Mouse (Mus musculus) hindbrain, embryonic 14.5 days (tissue): Measurements from ENCODE around the gene Ucn2. TPM values are rescaled to one million over a fixed set of nuclear protein-coding genes. Genes with fewer than 3 reads are reported as not detected.

ENCODE experiments used
- ATAC-seq: fragments of 200-750 bp; cut with Nextera tagmentation; 2 replicates; pipeline ENCODE4 v1.8.0; 2017; ENCODE audit warnings: moderate number of reproducible peaks, mild to moderate bottlenecking, moderate TSS enrichment, moderate library complexity; ENCODE audit not compliant: low FRiP score
- DNase-seq: peaks from one replicate; pipeline ENCODE4 v3.0.0-alpha.2; 2015; ENCODE audit warnings: low spot score
- H3K27ac ChIP-seq: fragments of 300-500 bp; sonication (generic); 2 replicates; pipeline ENCODE4 v1.5.1; 2014; ENCODE audit warnings: mild to moderate bottlenecking, moderate library complexity
- H3K27me3 ChIP-seq: fragments of 300-500 bp; sonication (generic); 2 replicates; pipeline ENCODE4 v1.6.1; 2014; ENCODE audit warnings: mild to moderate bottlenecking, low read length, mixed read lengths; ENCODE audit not compliant: control insufficient read depth, insufficient read depth
- H3K36me3 ChIP-seq: fragments of 300-500 bp; sonication (generic); replicated peaks from 2 replicates; pipeline ENCODE4 v1.6.1; 2014; ENCODE audit not compliant: control insufficient read depth, insufficient read depth
- H3K4me1 ChIP-seq: fragments of 300-500 bp; sonication (generic); replicated peaks from 2 replicates; pipeline ENCODE4 v1.6.1; 2014; ENCODE audit warnings: antibody characterized with exemption, low read length, mixed read lengths; ENCODE audit not compliant: control insufficient read depth, insufficient read depth
- H3K4me2 ChIP-seq: fragments of 300-500 bp; sonication (generic); replicated peaks from 2 replicates; pipeline ENCODE4 v1.6.1; 2014; ENCODE audit warnings: mild to moderate bottlenecking, moderate library complexity
- H3K4me3 ChIP-seq: fragments of 300-500 bp; sonication (generic); replicated peaks from 2 replicates; pipeline ENCODE4 v1.5.1; 2014; ENCODE audit warnings: mild to moderate bottlenecking, low read length
- H3K9ac ChIP-seq: fragments of 300-500 bp; sonication (generic); 2 replicates; pipeline ENCODE4 v1.6.1; 2014
- H3K9me3 ChIP-seq: fragments of 300-500 bp; sonication (generic); 2 replicates; pipeline ENCODE4 v1.6.1; 2016; ENCODE audit warnings: low read length; ENCODE audit not compliant: control insufficient read depth
- WGBS: fragments of 180-500 bp; shearing (Covaris S2); extraction: QIAGEN DNeasy Blood & Tissue Kit; methylation state at CpG from one replicate; pipeline ENCODE4 v1.1.7; 2014; 5-methylcytosine and 5-hydroxymethylcytosine counted together
- polyA plus RNA-seq: library from polyadenylated mRNA; unstranded; fragments of >200 nt; fragmentation: Nextera tagmentation; extraction: Ambion mirVana; gene quantifications from 2 replicates; pipeline ENCODE4 v1.2.1, GENCODE M21; 2014

Ucn2 gene
- polyA plus RNA-seq, 1 experiment from 2014 or later, result 0.23 TPM

DNA sequence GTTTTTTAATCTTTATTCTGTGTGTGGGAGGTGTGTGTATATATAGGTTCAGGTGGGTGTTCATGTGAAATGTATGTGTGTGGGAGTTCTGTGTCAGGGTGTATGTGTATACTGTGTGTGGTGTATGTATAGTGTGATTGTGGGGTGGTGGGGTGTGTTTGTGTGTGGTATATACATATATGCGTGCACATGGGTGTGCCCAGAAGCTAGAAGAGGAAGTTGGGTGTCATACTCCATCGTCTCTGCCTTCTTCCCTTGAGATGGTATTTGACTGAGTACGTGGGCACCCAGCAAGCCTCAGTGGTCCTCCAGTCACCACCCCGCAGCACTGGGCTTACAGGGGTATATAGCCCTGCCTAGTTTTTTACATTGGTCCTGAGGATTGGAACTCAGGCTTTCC is 35.6 kb downstream of the Ucn2 start:
- Histone ChIP-seq H3K27ac (no peak overlapping the region), H3K4me2 (no peak overlapping the region), H3K36me3 (peaks cover 26% of the 10 kb centered on the region), H3K9ac (no peak overlapping the region), H3K27me3 (no peaks in the 10 kb centered on the region), H3K9me3 (no peaks in the 10 kb centered on the region), H3K4me3 (no peak overlapping the region), H3K4me1 (no peaks in the 10 kb centered on the region)
- no peak for DNase-seq
- 96% methylated on average over 4 of the region's 4 CpGs for WGBS
- ATAC-seq, result no peak

DNA sequence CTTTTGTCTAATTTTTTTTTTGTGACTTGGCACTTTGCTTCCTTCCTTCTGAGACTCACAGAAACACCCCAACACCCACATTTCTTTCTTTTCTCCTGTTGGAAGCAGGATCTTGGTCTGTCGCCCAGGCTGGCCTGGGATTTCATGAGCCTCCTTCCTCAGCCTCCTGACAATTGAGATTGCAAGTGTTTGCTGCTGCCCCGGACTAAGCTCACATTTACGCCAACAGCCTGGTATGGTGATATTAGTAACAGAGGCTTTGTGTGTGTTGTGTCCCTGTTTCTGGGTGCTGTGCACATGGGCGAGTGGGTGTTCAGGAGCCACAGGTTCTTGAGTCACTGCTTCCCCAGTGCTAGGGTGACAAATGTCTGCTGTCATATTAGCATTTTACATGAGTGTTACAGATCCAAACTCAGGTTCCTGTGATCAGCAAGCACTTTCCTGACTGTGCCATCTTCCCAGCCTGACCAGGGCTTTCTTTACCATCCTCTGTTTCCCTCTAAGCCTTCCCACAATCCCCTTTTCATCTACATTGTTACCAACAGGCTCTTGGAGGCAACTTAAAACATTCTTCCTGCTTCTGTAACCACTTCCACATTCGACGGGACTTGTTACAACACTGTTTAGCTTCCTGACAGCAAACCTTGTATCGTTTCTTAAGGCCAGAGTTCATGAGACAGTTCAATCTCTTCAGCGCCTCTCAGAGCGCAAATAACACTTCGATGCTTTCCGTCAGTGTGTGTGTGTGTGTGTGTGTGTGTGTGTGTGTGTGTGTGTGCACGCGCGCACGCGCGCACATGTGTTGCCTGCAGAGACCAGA is 37.3 kb downstream of the Ucn2 start:
- 92% methylated on average over 17 of the region's 17 CpGs for WGBS
- no peak for DNase-seq

DNA sequence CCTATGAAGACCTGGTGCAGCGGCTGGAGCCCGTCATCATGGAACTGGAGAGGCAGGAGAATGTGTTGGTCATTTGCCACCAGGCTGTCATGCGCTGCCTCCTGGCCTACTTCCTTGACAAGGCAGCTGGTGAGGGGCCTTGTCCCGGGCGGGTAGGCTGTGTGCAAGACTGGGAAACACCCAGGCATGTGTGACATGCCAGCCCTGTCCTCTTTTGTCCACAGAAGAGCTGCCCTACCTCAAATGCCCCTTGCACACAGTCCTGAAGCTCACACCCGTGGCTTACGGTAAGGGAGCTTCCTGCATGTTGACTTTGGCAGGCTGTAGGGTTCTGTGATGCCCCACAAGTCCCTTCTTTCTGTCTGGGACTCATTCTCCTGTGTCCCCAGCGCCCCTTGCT is 41.7 kb downstream of the Ucn2 start:
- Histone ChIP-seq H3K4me3 (no peak overlapping the region), H3K36me3 (peaks cover 42% of the 10 kb centered on the region), H3K27ac (no peak overlapping the region), H3K4me1 (no peaks in the 10 kb centered on the region), H3K9ac (no peak overlapping the region), H3K27me3 (no peaks in the 10 kb centered on the region), H3K4me2 (no peak overlapping the region), H3K9me3 (no peaks in the 10 kb centered on the region)
- ATAC-seq, result no peak
- DNase-seq, result no peak
- 90% methylated on average over 8 of the region's 8 CpGs for WGBS

More for the DNA sequence above, 37.3 kb downstream of the Ucn2 start:
- H3K27me3 ChIP-seq, result no peaks in the 10 kb centered on the region
- no peaks in the 10 kb centered on the region for H3K9me3 ChIP-seq
- no peak for ATAC-seq
- H3K9ac ChIP-seq, result no peak overlapping the region
- no peak overlapping the region for H3K4me3 ChIP-seq
- peaks cover 32% of the 10 kb centered on the region; the same call in 1 of the 2 replicates for H3K36me3 ChIP-seq
- H3K27ac ChIP-seq, result no peak overlapping the region
- no peak overlapping the region for H3K4me2 ChIP-seq
- H3K4me1 ChIP-seq, result no peaks in the 10 kb centered on the region

DNA sequence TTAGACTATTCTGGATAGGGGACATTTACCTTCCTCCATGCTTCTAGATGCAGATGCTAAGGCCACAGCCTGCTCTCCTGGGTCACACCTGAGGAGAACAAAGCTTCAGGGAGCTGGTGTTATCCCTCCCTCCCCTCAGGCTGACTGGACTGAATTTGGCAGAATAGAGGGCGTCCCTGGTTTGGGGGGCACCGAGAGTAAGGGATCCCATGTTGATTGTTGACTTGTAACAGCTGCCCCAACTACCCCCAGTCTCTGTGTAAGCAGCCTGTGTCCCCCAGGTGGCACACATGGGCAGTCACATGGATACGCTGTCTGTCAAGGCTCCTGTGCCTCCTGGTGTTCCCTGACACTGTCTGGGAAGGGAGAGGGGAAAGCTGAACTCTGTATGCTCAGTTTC is 42.6 kb downstream of the Ucn2 start:
- no peak overlapping the region for H3K4me2 ChIP-seq
- ATAC-seq (no peak), DNase-seq (no peak)
- no peak overlapping the region for H3K4me3 ChIP-seq
- H3K9ac ChIP-seq, result no peak overlapping the region
- no peak overlapping the region for H3K27ac ChIP-seq
- H3K36me3 ChIP-seq, result peaks cover 42% of the 10 kb centered on the region
- H3K9me3 ChIP-seq, result no peaks in the 10 kb centered on the region
- no peaks in the 10 kb centered on the region for H3K4me1 ChIP-seq
- 84% methylated on average over 3 of the region's 3 CpGs for WGBS
- H3K27me3 ChIP-seq, result no peaks in the 10 kb centered on the region

DNA sequence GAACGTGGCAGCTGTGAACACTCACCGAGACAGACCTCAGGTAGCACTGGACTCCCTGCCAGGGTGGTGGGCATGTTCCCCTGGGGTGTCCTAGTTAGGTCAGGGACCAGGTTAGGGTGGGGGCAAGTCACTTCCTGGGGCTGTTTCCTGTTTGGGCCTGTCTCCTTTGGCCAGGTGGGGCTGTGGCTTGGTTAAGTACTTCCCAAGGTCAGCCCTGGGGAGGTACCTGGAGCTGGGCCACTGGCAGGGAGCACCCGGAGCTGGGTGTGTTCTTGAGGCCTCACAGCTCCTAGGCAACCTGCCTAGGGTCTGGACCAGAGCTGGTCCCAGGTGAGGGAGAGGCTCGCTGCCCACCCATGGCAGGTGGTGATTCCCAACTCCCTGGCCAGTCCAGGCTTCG is 43.1 kb downstream of the Ucn2 start:
- ATAC-seq (no peak), DNase-seq (no peak)
- WGBS, result 73% methylated on average over 5 of the region's 5 CpGs
- Histone ChIP-seq H3K36me3 (peaks cover 42% of the 10 kb centered on the region), H3K4me3 (no peak overlapping the region), H3K27me3 (no peaks in the 10 kb centered on the region), H3K4me1 (no peaks in the 10 kb centered on the region), H3K9me3 (no peaks in the 10 kb centered on the region), H3K4me2 (no peak overlapping the region), H3K27ac (no peak overlapping the region), H3K9ac (no peak overlapping the region)

DNA sequence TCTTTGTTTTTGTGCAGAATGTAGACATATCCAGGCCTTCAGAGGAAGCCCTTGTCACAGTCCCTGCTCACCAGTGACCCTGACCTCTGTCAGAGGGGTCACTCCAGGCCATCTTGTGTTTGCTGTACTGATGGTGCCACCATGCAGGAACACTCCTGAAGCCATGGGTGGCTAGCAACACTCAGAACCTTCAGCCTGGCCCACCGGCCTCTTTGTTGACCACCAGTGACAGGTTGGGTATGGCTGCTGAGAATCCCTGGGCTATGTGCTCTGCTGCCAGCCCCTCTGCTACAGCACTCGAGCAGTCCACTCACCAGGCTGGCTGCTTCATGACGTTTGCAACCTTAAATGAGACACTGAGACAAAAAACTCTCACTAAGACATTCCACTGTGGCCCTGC is 44.5 kb downstream of the Ucn2 start:
- Histone ChIP-seq H3K9me3 (no peaks in the 10 kb centered on the region), H3K4me1 (no peaks in the 10 kb centered on the region), H3K27ac (no peak overlapping the region), H3K27me3 (no peaks in the 10 kb centered on the region), H3K36me3 (peaks cover 32% of the 10 kb centered on the region), H3K4me2 (no peak overlapping the region), H3K4me3 (no peak overlapping the region), H3K9ac (no peak overlapping the region)
- no peak for DNase-seq
- ATAC-seq, result no peak
- WGBS, result 77% methylated on average over 3 of the region's 3 CpGs

DNA sequence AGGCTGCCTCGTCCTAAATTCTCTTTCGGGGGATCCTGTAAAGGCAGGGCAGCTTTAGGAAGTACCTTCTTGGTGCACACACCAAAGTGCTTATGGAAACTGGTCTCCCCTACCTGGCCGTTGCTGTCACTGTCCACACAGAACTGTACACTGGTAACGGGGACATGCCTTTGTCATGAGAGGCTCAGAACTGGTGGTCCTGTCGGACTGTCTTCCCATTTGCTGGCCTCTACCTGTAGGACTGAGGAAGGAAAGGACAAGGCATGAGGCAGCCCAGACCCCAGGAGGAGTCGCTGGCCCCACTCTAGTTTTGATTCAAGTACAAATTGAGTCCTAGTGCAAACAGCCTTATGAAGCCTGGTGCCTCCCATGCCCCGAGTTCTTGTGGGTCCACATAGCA is 45.2 kb downstream of the Ucn2 start:
- H3K4me3 ChIP-seq, result no peak overlapping the region
- H3K9ac ChIP-seq, result no peak overlapping the region
- H3K27me3 ChIP-seq, result no peaks in the 10 kb centered on the region
- no peak overlapping the region for H3K27ac ChIP-seq
- 91% methylated on average over 7 of the region's 7 CpGs for WGBS
- peaks cover 25% of the 10 kb centered on the region for H3K36me3 ChIP-seq
- H3K4me1 ChIP-seq, result no peaks in the 10 kb centered on the region
- ATAC-seq (no peak), DNase-seq (no peak)
- no peaks in the 10 kb centered on the region for H3K9me3 ChIP-seq
- H3K4me2 ChIP-seq, result no peak overlapping the region

DNA sequence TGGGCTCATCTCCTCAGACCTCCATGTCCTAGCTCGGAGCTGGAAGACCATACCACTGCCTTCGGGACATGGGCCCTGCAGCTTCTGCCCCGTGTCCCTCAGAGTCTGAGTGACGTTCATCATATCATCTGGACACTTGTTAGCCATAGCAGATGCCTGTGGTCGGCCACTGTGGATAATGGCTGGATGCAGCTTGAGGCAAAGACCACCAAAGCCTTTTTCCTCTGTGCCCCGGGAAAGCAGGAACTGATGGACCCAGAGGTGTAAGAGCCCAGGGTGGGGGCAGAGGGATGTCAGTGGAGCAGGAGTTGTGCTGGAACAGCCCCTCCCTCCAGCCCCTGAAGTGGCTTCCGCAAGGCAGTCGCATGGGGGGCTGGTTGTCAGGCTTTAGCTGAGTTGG is 45.9 kb downstream of the Ucn2 start:
- H3K9ac ChIP-seq, result no peak overlapping the region
- WGBS, result 89% methylated on average over 8 of the region's 8 CpGs
- DNase-seq (no peak), ATAC-seq (no peak)
- no peaks in the 10 kb centered on the region for H3K27me3 ChIP-seq
- H3K4me1 ChIP-seq, result no peaks in the 10 kb centered on the region
- H3K27ac ChIP-seq, result no peak overlapping the region
- H3K4me2 ChIP-seq, result no peak overlapping the region
- peaks cover 18% of the 10 kb centered on the region for H3K36me3 ChIP-seq
- H3K9me3 ChIP-seq, result no peaks in the 10 kb centered on the region
- no peak overlapping the region for H3K4me3 ChIP-seq

DNA sequence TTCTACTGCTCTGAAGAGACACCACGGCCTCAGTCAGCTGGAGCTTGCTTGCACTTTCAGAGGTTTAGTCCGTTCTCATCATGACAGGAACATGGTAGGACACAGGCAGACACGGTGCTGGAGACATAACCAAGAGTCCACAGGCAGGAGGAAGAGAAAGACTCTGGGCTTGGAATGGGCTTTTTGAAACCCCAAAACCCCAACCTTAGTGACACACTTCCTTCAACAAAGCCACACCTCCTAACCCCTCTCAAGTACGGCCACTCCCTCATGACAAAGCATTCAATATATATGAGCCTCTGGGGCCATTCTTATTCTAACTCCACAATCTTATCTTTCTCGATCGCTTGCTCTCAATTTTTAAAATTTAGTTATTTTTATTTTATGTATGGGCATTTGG is 46.6 kb downstream of the Ucn2 start:
- no peak for DNase-seq
- H3K36me3 ChIP-seq, result peaks cover 13% of the 10 kb centered on the region
- ATAC-seq, result no peak

More for the DNA sequence above, 46.6 kb downstream of the Ucn2 start:
- H3K9me3 ChIP-seq, result no peaks in the 10 kb centered on the region
- H3K27ac ChIP-seq, result no peak overlapping the region
- no peak overlapping the region for H3K4me3 ChIP-seq
- WGBS, result 86% methylated on average over 6 of the region's 6 CpGs
- H3K27me3 ChIP-seq, result no peaks in the 10 kb centered on the region
- H3K9ac ChIP-seq, result no peak overlapping the region
- H3K4me1 ChIP-seq, result no peaks in the 10 kb centered on the region
- no peak overlapping the region for H3K4me2 ChIP-seq
